Mouse (Mus musculus) CH12.LX (cell line): ENCODE results near the gene Fkbp6. TPM values are rescaled to one million over a fixed set of nuclear protein-coding genes. Genes with fewer than 3 reads are reported as not detected.
A peak's percentile ranks its signal among the peaks of the same experiment; 100 is the strongest.

Experiments
- DNase-seq: peaks from one replicate; pipeline ENCODE4 v3.0.0-alpha.2; 2013; ENCODE audit errors: extremely low read depth
- H3K27ac ChIP-seq: 2 replicates; pipeline ENCODE4 v1.5.1; 2012; ENCODE audit warnings: low read depth, mild to moderate bottlenecking, control low read depth, moderate library complexity; ENCODE audit not compliant: insufficient read depth
- H3K27me3 ChIP-seq: replicated peaks from 2 replicates; pipeline ENCODE3; 2012; ENCODE audit warnings: inconsistent platforms
- H3K36me3 ChIP-seq, 2 experiments: replicated peaks in 1 of 2; 2 replicates each; pipeline versions ENCODE3 to v1.6.1; 2012; ENCODE audit warnings: inconsistent platforms in 1 of 2, low read length in 1 of 2, mild to moderate bottlenecking in 1 of 2, mixed read lengths in 1 of 2, moderate library complexity in 1 of 2; ENCODE audit not compliant: control insufficient read depth in 1 of 2, insufficient read depth in 1 of 2
- H3K4me1 ChIP-seq, 2 experiments: 2 replicates each; pipeline ENCODE4 v1.6.1; 2012; ENCODE audit warnings: inconsistent platforms in 1 of 2, moderate library complexity in 1 of 2; ENCODE audit not compliant: insufficient read depth in 2 of 2, control insufficient read depth in 1 of 2
- H3K4me2 ChIP-seq: 2 replicates; pipeline ENCODE4 v1.6.1; 2012; ENCODE audit warnings: low read depth, mild to moderate bottlenecking, control low read depth; ENCODE audit not compliant: poor library complexity, insufficient read depth, severe bottlenecking
- H3K4me3 ChIP-seq, 3 experiments: fragments of 150-350 bp in 1 of 3; sonication (generic) in 1 of 3; replicated peaks in 1 of 3; 2 replicates each; pipeline versions ENCODE3 to v1.5.1; 2011 to 2012; ENCODE audit warnings: low read depth in 2 of 3, low read length in 2 of 3, mild to moderate bottlenecking in 2 of 3, moderate library complexity in 2 of 3, control low read depth in 1 of 3, improper control_type of control experiment in 1 of 3, inconsistent platforms in 1 of 3, mixed read lengths in 1 of 3; ENCODE audit not compliant: poor library complexity in 1 of 3
- H3K79me2 ChIP-seq: replicated peaks from 2 replicates; pipeline ENCODE4 v1.6.1; 2012; ENCODE audit warnings: mild to moderate bottlenecking, moderate library complexity; ENCODE audit not compliant: control insufficient read depth, poor library complexity, insufficient read depth, severe bottlenecking; ENCODE audit errors: extremely low read depth
- H3K9ac ChIP-seq: 2 replicates; pipeline ENCODE4 v1.6.1; 2012; ENCODE audit warnings: low read depth, mild to moderate bottlenecking, control low read depth, moderate library complexity; ENCODE audit not compliant: insufficient read depth
- H3K9me3 ChIP-seq: replicated peaks from 2 replicates; pipeline ENCODE3; 2012; ENCODE audit warnings: low read length, inconsistent platforms, mixed read lengths
- BHLHE40 ChIP-seq: IDR thresholded peaks from 2 replicates; pipeline ENCODE4 v1.6.1; 2011; ENCODE audit warnings: mild to moderate bottlenecking, low read depth, low read length, improper control_type of control experiment
- CHD2 ChIP-seq: IDR thresholded peaks from 2 replicates; pipeline ENCODE4 v1.6.1; 2011; ENCODE audit warnings: low read length, improper control_type of control experiment
- E2F4 ChIP-seq: IDR thresholded peaks from 2 replicates; pipeline ENCODE4 v1.6.1; 2011; ENCODE audit warnings: low read depth, low read length, improper control_type of control experiment; ENCODE audit not compliant: insufficient replicate concordance
- ELF1 ChIP-seq: IDR thresholded peaks from 2 replicates; pipeline ENCODE4 v1.6.1; 2014; ENCODE audit warnings: low read depth, mild to moderate bottlenecking, inconsistent platforms, low read length, improper control_type of control experiment
- EP300 ChIP-seq: IDR thresholded peaks from 2 replicates; pipeline ENCODE4 v1.6.1; 2011; ENCODE audit warnings: low read length, improper control_type of control experiment
- ETS1 ChIP-seq: conservative IDR thresholded peaks from 2 replicates; pipeline ENCODE4 v1.6.1; 2012; ENCODE audit warnings: low read depth, mild to moderate bottlenecking, inconsistent platforms, low read length, improper control_type of control experiment, moderate library complexity
- GABPA ChIP-seq: IDR thresholded peaks from 2 replicates; pipeline ENCODE4 v1.6.1; 2012; ENCODE audit warnings: low read depth, low read length, improper control_type of control experiment, inconsistent platforms; ENCODE audit not compliant: insufficient replicate concordance
- HCFC1 ChIP-seq: IDR thresholded peaks from 2 replicates; pipeline ENCODE4 v1.6.1; 2012; ENCODE audit warnings: low read depth, mild to moderate bottlenecking, inconsistent platforms, low read length, improper control_type of control experiment
- IRF4 ChIP-seq: IDR thresholded peaks from 2 replicates; pipeline ENCODE4 v1.6.1; 2014; ENCODE audit warnings: low read depth, mild to moderate bottlenecking, inconsistent platforms, low read length, improper control_type of control experiment
- JUND ChIP-seq: conservative IDR thresholded peaks from 2 replicates; pipeline ENCODE4 v1.6.1; 2011; ENCODE audit warnings: low read depth, low read length, improper control_type of control experiment
- KAT2A ChIP-seq: IDR thresholded peaks from 2 replicates; pipeline ENCODE4 v1.6.1; 2012; ENCODE audit warnings: low read length, improper control_type of control experiment, inconsistent platforms; ENCODE audit not compliant: insufficient replicate concordance
- MAFK ChIP-seq: IDR thresholded peaks from 2 replicates; pipeline ENCODE4 v1.6.1; 2011; ENCODE audit warnings: low read length, improper control_type of control experiment; ENCODE audit not compliant: insufficient replicate concordance
- MAX ChIP-seq: IDR thresholded peaks from 2 replicates; pipeline ENCODE4 v1.6.1; 2011; ENCODE audit warnings: low read length, improper control_type of control experiment
- MAZ ChIP-seq: IDR thresholded peaks from 2 replicates; pipeline ENCODE4 v1.6.1; 2012; ENCODE audit warnings: low read depth, mild to moderate bottlenecking, inconsistent platforms, low read length, improper control_type of control experiment, moderate library complexity
- MEF2A ChIP-seq: IDR thresholded peaks from 2 replicates; pipeline ENCODE4 v1.6.1; 2014; ENCODE audit warnings: low read depth, mild to moderate bottlenecking, inconsistent platforms, low read length, improper control_type of control experiment, borderline replicate concordance
- MXI1 ChIP-seq: IDR thresholded peaks from 2 replicates; pipeline ENCODE4 v1.6.1; 2011; ENCODE audit warnings: mild to moderate bottlenecking, low read depth, low read length, improper control_type of control experiment
- MYC ChIP-seq: IDR thresholded peaks from 2 replicates; pipeline ENCODE4 v1.6.1; 2011; ENCODE audit warnings: low read depth, mild to moderate bottlenecking, improper control_type of control experiment, low read length
- NELFE ChIP-seq: IDR thresholded peaks from 2 replicates; pipeline ENCODE4 v1.6.1; 2011; ENCODE audit warnings: low read depth, low read length, improper control_type of control experiment
- NRF1 ChIP-seq: IDR thresholded peaks from 2 replicates; pipeline ENCODE4 v1.6.1; 2014; ENCODE audit warnings: low read depth, mild to moderate bottlenecking, inconsistent platforms, low read length, improper control_type of control experiment, moderate library complexity
- PAX5 ChIP-seq: IDR thresholded peaks from 2 replicates; pipeline ENCODE4 v1.6.1; 2012; ENCODE audit warnings: low read length, inconsistent platforms, mixed read lengths
- POLR2A ChIP-seq: IDR thresholded peaks from 2 replicates; pipeline ENCODE4 v1.6.1; 2011; ENCODE audit warnings: low read depth, mild to moderate bottlenecking, improper control_type of control experiment, low read length
- POLR2AphosphoS2 ChIP-seq: IDR thresholded peaks from 2 replicates; pipeline ENCODE4 v1.6.1; 2011; ENCODE audit warnings: low read depth, low read length, improper control_type of control experiment
- RAD21 ChIP-seq: IDR thresholded peaks from 2 replicates; pipeline ENCODE4 v1.6.1; 2011; ENCODE audit warnings: low read depth, mild to moderate bottlenecking, low read length, improper control_type of control experiment, moderate library complexity
- SIN3A ChIP-seq: IDR thresholded peaks from 2 replicates; pipeline ENCODE4 v1.6.1; 2012; ENCODE audit warnings: low read length, improper control_type of control experiment, inconsistent platforms
- SMC3 ChIP-seq: IDR thresholded peaks from 2 replicates; pipeline ENCODE4 v1.6.1; 2011; ENCODE audit warnings: low read depth, low read length, improper control_type of control experiment
- TBP ChIP-seq: conservative IDR thresholded peaks from 2 replicates; pipeline ENCODE4 v1.6.1; 2011; ENCODE audit warnings: low read depth, low read length, improper control_type of control experiment
- TCF12 ChIP-seq: IDR thresholded peaks from 2 replicates; pipeline ENCODE4 v1.6.1; 2014; ENCODE audit warnings: low read depth, mild to moderate bottlenecking, inconsistent platforms, low read length, improper control_type of control experiment
- USF2 ChIP-seq: conservative IDR thresholded peaks from 2 replicates; pipeline ENCODE4 v1.6.1; 2011; ENCODE audit warnings: low read depth, low read length, improper control_type of control experiment
- ZC3H11A ChIP-seq: IDR thresholded peaks from 2 replicates; pipeline ENCODE4 v1.6.1; 2012; ENCODE audit warnings: low read depth, mild to moderate bottlenecking, inconsistent platforms, low read length, improper control_type of control experiment
- ZKSCAN1 ChIP-seq: IDR thresholded peaks from 2 replicates; pipeline ENCODE4 v1.6.1; 2012; ENCODE audit warnings: low read depth, inconsistent platforms, low read length, improper control_type of control experiment, borderline replicate concordance
- ZMIZ1 ChIP-seq: IDR thresholded peaks from 2 replicates; pipeline ENCODE4 v1.6.1; 2012; ENCODE audit warnings: low read depth, mild to moderate bottlenecking, inconsistent platforms, low read length, improper control_type of control experiment
- ZNF384 ChIP-seq: IDR thresholded peaks from 2 replicates; pipeline ENCODE4 v1.6.1; 2012; ENCODE audit warnings: low read depth, low read length, improper control_type of control experiment, inconsistent platforms
- dilution Hi-C: fragments of 300-500 bp; cut with MboI; formaldehyde crosslinking; loops from 2 replicates; pipeline ENCODE4 v1.14.3; 2020; ENCODE audit warnings: low sequenced_read_pairs; ENCODE audit not compliant: extremely low pct_unique_long_range_greater_than_20kb, extremely low pct_ligation_motif_present
- in situ Hi-C: fragments of 300-500 bp; cut with MboI; formaldehyde crosslinking; loops from 3 replicates; pipeline ENCODE4 v1.14.3; 2019; ENCODE audit warnings: low sequenced_read_pairs, low pct_ligation_motif_present, low pct_unique_long_range_greater_than_20kb, mixed read lengths
- polyA plus RNA-seq: library from polyadenylated mRNA; unstranded; fragments of >175 nt; gene quantifications from 2 replicates; pipeline ENCODE4 v1.2.1, GENCODE M21; 2012; ENCODE audit warnings: low read depth; ENCODE audit not compliant: insufficient read length
- total RNA-seq, 2 experiments: library from RNA; depleted of rRNA; stranded (reverse); fragments of 300-350 nt in 1 of 2; fragments of >200 nt in 1 of 2; gene quantifications; 2 replicates each; pipeline ENCODE4 v1.2.3; 2012 to 2014

Gene Fkbp6
- total and polyA plus RNA-seq, 3 experiments: not detected

DNA sequence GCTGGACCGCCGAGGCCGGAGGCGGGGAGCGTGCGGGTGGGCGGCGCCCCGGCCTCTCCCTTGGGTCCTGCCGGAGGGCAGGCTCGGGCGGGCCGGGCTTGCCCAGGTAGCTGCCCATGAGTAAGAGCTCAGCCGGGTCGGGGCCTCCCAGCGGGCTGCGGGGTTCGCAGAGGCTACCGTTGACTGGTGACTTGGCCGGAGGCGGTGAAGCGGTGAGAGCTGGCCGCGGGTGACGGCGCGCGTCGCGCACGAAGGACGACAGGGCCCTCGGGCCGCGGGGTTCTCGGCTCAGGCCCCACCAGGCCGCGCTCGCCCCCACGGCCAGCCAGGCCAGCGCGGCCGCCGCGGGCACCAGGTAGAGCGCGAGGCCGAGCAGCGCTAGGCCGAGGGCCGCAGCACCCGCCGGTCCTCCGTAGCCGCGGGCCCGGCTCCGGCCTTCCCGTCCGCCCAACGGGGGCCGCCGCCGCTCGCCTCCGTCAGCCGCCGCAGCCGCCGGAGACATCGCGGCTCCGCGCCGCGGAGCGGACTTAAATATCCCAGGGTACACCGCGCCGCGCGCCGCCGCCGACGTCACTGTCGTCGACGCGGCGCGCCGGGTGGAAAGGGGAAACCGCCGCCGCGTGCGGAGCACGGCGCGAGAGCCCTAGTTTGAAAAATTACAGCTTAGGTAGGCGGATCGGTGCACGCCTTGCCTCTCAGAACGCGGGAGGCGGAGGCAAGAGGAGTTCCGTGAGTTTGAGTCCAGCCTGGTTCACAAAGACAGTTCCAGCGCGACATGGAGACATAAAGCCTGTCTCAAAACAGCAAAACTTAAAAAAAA lies 44.4 kb upstream of the Fkbp6 start, which contains the start of gene Pom121:
TSS of gene Pom121 (minus strand) at position 543 of the 820 bp plus-strand sequence.
- peaks cover 28% of the 10 kb centered on the region for H3K79me2 ChIP-seq
- peaks cover 26 to 30% of the 10 kb centered on the region in 2 experiments for H3K36me3 ChIP-seq
- H3K9ac ChIP-seq: peak within 1 kb of the TSS; percentile 68
- DNase-seq: peak; percentile 82
- in situ Hi-C loops (no loop called here), dilution Hi-C loops (no loop called here)
- H3K27me3 ChIP-seq: peaks cover 3% of the 10 kb centered on the region
- peaks cover 0 to 21% of the 10 kb centered on the region in 2 experiments; a peak in 3 of 4 replicates for H3K4me1 ChIP-seq
- H3K4me3 ChIP-seq: peak within 1 kb of the TSS; percentile 74 to 95 (median 78)
- peak within 1 kb of the TSS; percentile 77 for H3K4me2 ChIP-seq
- TF ChIP-seq RAD21: no peak
- 0 out of 2 replicates have a peak, but pooled peaks have one; percentile 26 for TF ChIP-seq TBP
- TF ChIP-seq EP300: no peak
- peak; percentile 83 for TF ChIP-seq SIN3A
- TF ChIP-seq BHLHE40: peak; percentile 95
- peak; percentile 42; the same call in 1 of the 2 replicates for TF ChIP-seq ZNF384
- no peak for TF ChIP-seq CHD2
- TF ChIP-seq PAX5: no peak
- TF ChIP-seq HCFC1: peak; percentile 86
- TF ChIP-seq ZMIZ1: peak; percentile 71; the same call in 1 of the 2 replicates
- TF ChIP-seq MAZ: no peak
- peak; percentile 76; the same call in 1 of the 2 replicates for TF ChIP-seq KAT2A
- TF ChIP-seq MAX: peak; percentile 99
- TF ChIP-seq MYC: peak; percentile 95
- no peak for TF ChIP-seq SMC3
- no peak for TF ChIP-seq MAFK
- no peak for TF ChIP-seq ZC3H11A
- TF ChIP-seq NRF1: 0 out of 2 replicates have a peak, but pooled peaks have one; percentile 44
- no peak for TF ChIP-seq GABPA
- no peak for TF ChIP-seq USF2
- peak; percentile 87 for TF ChIP-seq NELFE
- TF ChIP-seq TCF12: peak; percentile 72; the same call in 1 of the 2 replicates
- TF ChIP-seq IRF4: peak; percentile 57; the same call in 1 of the 2 replicates
- TF ChIP-seq ZKSCAN1: no peak
- TF ChIP-seq ETS1: peak; percentile 19; the same call in 1 of the 2 replicates
- peak; percentile 79 for TF ChIP-seq ELF1
- peak; percentile 80; the same call in 1 of the 2 replicates for TF ChIP-seq E2F4
- peak; percentile 94 for TF ChIP-seq POLR2A
- no peak for TF ChIP-seq JUND
- TF ChIP-seq POLR2AphosphoS2: no peak
- peak; percentile 93 for TF ChIP-seq MXI1
- peak; percentile 66; the same call in 1 of the 2 replicates for TF ChIP-seq MEF2A
- no peak within 1 kb of the TSS; the same call in 1 of the 2 replicates for H3K27ac ChIP-seq
- H3K9me3 ChIP-seq: no peaks in the 10 kb centered on the region
